Mouse (Mus musculus): ENCODE data around the gene Mitf.

Mitf gene

GRCm38 (mm10) chr6:97821811-97822210 is 15.0 kb downstream of the Mitf start:
- DNase-seq (ENCODE audit: low read depth, low spot score), result no peak

GRCm38 (mm10) chr6:97826642-97827275 is 19.9 kb downstream of the Mitf start:
- no peak for DNase-seq (ENCODE audit: low read depth, low spot score)

GRCm38 (mm10) chr6:97828021-97828420 is 21.2 kb downstream of the Mitf start:
- DNase-seq (ENCODE audit: low read depth, low spot score), result no peak

- no peak for DNase-seq (ENCODE audit: low read depth, low spot score)
Observed at GRCm38 (mm10) chr6:97828822-97829719, 22.2 kb downstream of the Mitf start.

- no peak for DNase-seq (ENCODE audit: low read depth, low spot score)
Observed at GRCm38 (mm10) chr6:97832501-97832900, 25.6 kb downstream of the Mitf start.

- no peak for DNase-seq (ENCODE audit: low read depth, low spot score)
Observed at GRCm38 (mm10) chr6:97836176-97836575, 29.3 kb downstream of the Mitf start.

GRCm38 (mm10) chr6:97837711-97838110 is 30.9 kb downstream of the Mitf start:
- DNase-seq (ENCODE audit: low read depth, low spot score), result no peak

GRCm38 (mm10) chr6:97839568-97839967 is 32.7 kb downstream of the Mitf start:
- no peak for DNase-seq (ENCODE audit: low read depth, low spot score)

- no peak for DNase-seq (ENCODE audit: low read depth, low spot score)
Observed at GRCm38 (mm10) chr6:97844112-97844511, 37.3 kb downstream of the Mitf start.

GRCm38 (mm10) chr6:97848191-97848857 is 41.5 kb downstream of the Mitf start:
- no peak for DNase-seq (ENCODE audit: low read depth, low spot score)

- DNase-seq (ENCODE audit: low read depth, low spot score), result no peak
Observed at GRCm38 (mm10) chr6:97854236-97854635, 47.4 kb downstream of the Mitf start.

- no peak for DNase-seq (ENCODE audit: low read depth, low spot score)
Observed at GRCm38 (mm10) chr6:97855420-97856170, 48.7 kb downstream of the Mitf start.

GRCm38 (mm10) chr6:97856502-97856901 is 49.6 kb downstream of the Mitf start:
- no peak for DNase-seq (ENCODE audit: low read depth, low spot score)

- DNase-seq (ENCODE audit: low read depth, low spot score), result no peak
Observed at GRCm38 (mm10) chr6:97857690-97858089, 50.8 kb downstream of the Mitf start.

GRCm38 (mm10) chr6:97866575-97866974 is 59.7 kb downstream of the Mitf start:
- no peak for DNase-seq (ENCODE audit: low read depth, low spot score)

GRCm38 (mm10) chr6:97868005-97868404 is 61.2 kb downstream of the Mitf start:
- DNase-seq (ENCODE audit: low read depth, low spot score), result no peak

- no peak for DNase-seq (ENCODE audit: low read depth, low spot score)
Observed at GRCm38 (mm10) chr6:97869953-97870352, 63.1 kb downstream of the Mitf start.

GRCm38 (mm10) chr6:97871296-97872030 is 64.6 kb downstream of the Mitf start:
- DNase-seq (ENCODE audit: low read depth, low spot score), result no peak

GRCm38 (mm10) chr6:97873102-97873501 is 66.2 kb downstream of the Mitf start:
- DNase-seq (ENCODE audit: low read depth, low spot score), result no peak

- DNase-seq (ENCODE audit: low read depth, low spot score), result no peak
Observed at GRCm38 (mm10) chr6:97876990-97877389, 70.1 kb downstream of the Mitf start.

GRCm38 (mm10) chr6:97877492-97877891 is 70.6 kb downstream of the Mitf start:
- no peak for DNase-seq (ENCODE audit: low read depth, low spot score)
